Comparison of ENCODE assay signal across 23 mouse cellular contexts in genomic region chr1:192896076-192896475, GRCm38 (mm10). TPM values are rescaled to one million over a fixed set of nuclear protein-coding genes. Genes with fewer than 3 reads are reported as not detected.
DNase-seq lines count a peak whose midpoint lies in the region.
"Had no signal": no experiment of that assay in that cellular context is flagged by ENCODE, and none has a peak within 500 bp of the region (broad histone marks: within the 10 kb centered on the region; RNA-seq: fewer than 3 reads in every experiment).

No protein-coding gene starts in this region.

- H3K27me3 ChIP-seq in limb, embryonic 10.5 days (ENCODE audit: low read depth, poor library complexity, severe bottlenecking) = no peaks in the 10 kb centered on the region
- H3K27me3 ChIP-seq: forebrain, embryonic 13.5 days; hindbrain, embryonic 12.5 days had no signal

- H3K27ac ChIP-seq in limb, embryonic 10.5 days = no peak overlapping the region
- H3K27ac ChIP-seq: embryonic facial prominence, embryonic 10.5 days; forebrain, embryonic 13.5 days; gastrocnemius, adult 2 months; heart, embryonic 10.5 days; hindbrain, embryonic 12.5 days had no signal

- no peaks in the 10 kb centered on the region for H3K9me3 ChIP-seq in limb, embryonic 10.5 days (replicated peaks)
- H3K9me3 ChIP-seq: embryonic facial prominence, embryonic 10.5 days; forebrain, embryonic 13.5 days; heart, embryonic 10.5 days; hindbrain, embryonic 12.5 days had no signal

- no peak overlapping the region for H3K4me3 ChIP-seq in limb, embryonic 10.5 days
- H3K4me3 ChIP-seq: embryonic facial prominence, embryonic 10.5 days; forebrain, embryonic 13.5 days; gastrocnemius, adult 2 months; heart, embryonic 10.5 days; hindbrain, embryonic 12.5 days had no signal

- H3K4me1 ChIP-seq in limb, embryonic 10.5 days = peaks cover 35% of the 10 kb centered on the region
- H3K4me1 ChIP-seq: forebrain, embryonic 13.5 days had no signal

- 92% methylated on average over 3 of the region's 3 CpGs for WGBS in limb, embryonic 10.5 days

- peak; percentile 79 for DNase-seq in ovary, adult 18-20 months (ENCODE audit: low spot score)
- DNase-seq in ovary, postnatal 14 days (ENCODE audit: low spot score) = no peak
- peak; percentile 43 for DNase-seq in adipocyte (ENCODE audit: low spot score)
- DNase-seq in adrenal gland, adult 2 months = peak; percentile 82
- DNase-seq in adrenal gland, postnatal 25 days = peak; percentile 38
- DNase-seq in limb, embryonic 10.5 days (ENCODE audit: low spot score) = no peak
- DNase-seq in lung, postnatal 10 days = no peak
- DNase-seq: B cell, adult 2 months; cerebellum, adult 11 months; cerebellum, adult 9-10 months; cerebellum, postnatal 36 days; gastrocnemius, adult 2 months; gastrocnemius, postnatal 25 days; heart, postnatal 10 days; heart, postnatal 4 days had no signal

- no peaks in the 10 kb centered on the region for H3K36me3 ChIP-seq in limb, embryonic 10.5 days
- H3K36me3 ChIP-seq: G1E; heart, embryonic 10.5 days; hindbrain, embryonic 12.5 days had no signal

RNA-seq across cellular contexts. Expression of gene Sertad4, which starts 40.5 kb away (rescaled TPM):
- total RNA-seq in adrenal gland, adult 2 months (2021) = 1 to 10 TPM; 4.4 to 7.9 TPM
- polyA plus RNA-seq in adrenal gland, adult 2 months (2012; rRNA removed) = 4.1 and 5.2 TPM in 2 replicates
- 10.1 and 18.8 TPM in 2 replicates for total RNA-seq in adrenal gland, postnatal 25 days (2021)
- 57.2 and 66.6 TPM in 2 replicates for polyA plus RNA-seq in limb, embryonic 10.5 days (2016; fragmentation: Nextera tagmentation; extraction: Ambion mirVana)
- total RNA-seq: granulocyte monocyte progenitor cell, adult 5-6 weeks had no signal
- polyA plus RNA-seq: CD4-positive, CD25-positive, alpha-beta regulatory T cell, adult 4 months; G1E; inflammation-experienced regulatory T-cells, adult 6 months had no signal

Comparison
In these comparisons a context has a peak if more than half of its experiments do, and no peak if none do; other contexts are left out.
1. DNase-seq: peak in ovary, adult 18-20 months (single experiment), adipocyte (single experiment), adrenal gland, adult 2 months (single experiment) and adrenal gland, postnatal 25 days (single experiment); none in ovary, postnatal 14 days (single experiment), limb, embryonic 10.5 days (single experiment) and lung, postnatal 10 days (single experiment).